Mouse (Mus musculus): ENCODE data around the gene Colgalt2. TPM values are rescaled to one million over a fixed set of nuclear protein-coding genes. Genes with fewer than 3 reads are reported as not detected.

Colgalt2 gene
- polyA plus RNA-seq, 1 experiment from 2014 or later = 0.37 TPM

- H3K4me1 ChIP-seq (ENCODE audit: control insufficient read depth, low read depth, low read length) = peaks cover 3% of the 10 kb centered on the region
- H3K36me3 ChIP-seq (ENCODE audit: control insufficient read depth, insufficient read depth) = peaks cover 2% of the 10 kb centered on the region; the same call in 1 of the 2 replicates
- no peak overlapping the region for H3K4me2 ChIP-seq (ENCODE audit: low read depth, low read length)
- WGBS (ENCODE audit: insufficient replicate concordance) = 61% methylated on average over 6 of the region's 6 CpGs
- ATAC-seq (ENCODE audit: low read depth) = no peak
- H3K27me3 ChIP-seq (ENCODE audit: control insufficient read depth, insufficient read depth, low read depth, low read length) = no peaks in the 10 kb centered on the region
- H3K9me3 ChIP-seq (replicated peaks; ENCODE audit: control insufficient read depth, low read length) = no peaks in the 10 kb centered on the region
- no peak overlapping the region for H3K27ac ChIP-seq (ENCODE audit: low read length)
- no peak overlapping the region for H3K4me3 ChIP-seq (ENCODE audit: low read depth, low read length)
- no peak overlapping the region for H3K9ac ChIP-seq (ENCODE audit: low read depth, low read length)
These were observed 128.6 kb downstream of the Colgalt2 start for GRCm38 (mm10) chr1:152528214-152528613.

- ATAC-seq (ENCODE audit: low read depth) = peak; percentile 31; the same call in 1 of the 2 replicates
- H3K27me3 ChIP-seq (ENCODE audit: control insufficient read depth, insufficient read depth, low read depth, low read length) = no peaks in the 10 kb centered on the region
- no peak overlapping the region for H3K4me2 ChIP-seq (ENCODE audit: low read depth, low read length)
- H3K4me3 ChIP-seq (ENCODE audit: low read depth, low read length) = no peak overlapping the region
- H3K9me3 ChIP-seq (replicated peaks; ENCODE audit: control insufficient read depth, low read length) = no peaks in the 10 kb centered on the region
- H3K27ac ChIP-seq (ENCODE audit: low read length) = no peak overlapping the region
- H3K4me1 ChIP-seq (ENCODE audit: control insufficient read depth, low read depth, low read length) = peaks cover 3% of the 10 kb centered on the region
- H3K36me3 ChIP-seq (ENCODE audit: control insufficient read depth, insufficient read depth) = peaks cover 2% of the 10 kb centered on the region; the same call in 1 of the 2 replicates
- H3K9ac ChIP-seq (ENCODE audit: low read depth, low read length) = no peak overlapping the region
- 21% methylated on average over 3 of the region's 3 CpGs for WGBS (ENCODE audit: insufficient replicate concordance)
These were observed 129.1 kb downstream of the Colgalt2 start for GRCm38 (mm10) chr1:152528778-152529177.

DNA sequence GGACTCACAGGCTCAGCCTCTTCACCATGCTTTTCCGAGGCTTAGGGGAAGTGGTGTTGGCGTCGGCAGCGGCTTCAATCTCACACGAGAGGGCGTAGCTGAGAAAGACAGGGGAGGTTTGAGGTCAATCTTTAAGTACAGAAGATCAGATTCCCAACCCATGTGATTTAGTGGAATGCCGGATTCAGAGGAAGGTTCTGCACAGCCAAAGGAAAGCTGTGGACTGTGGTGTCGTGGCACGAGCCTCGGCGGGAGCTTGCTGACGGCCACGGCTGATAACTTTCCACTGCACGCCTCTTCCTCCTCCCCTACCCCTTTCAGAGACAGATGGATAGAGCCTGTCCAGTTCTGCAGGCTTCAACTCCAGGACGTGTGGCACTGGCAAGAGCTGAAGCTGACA, 131.9 kb downstream of the Colgalt2 start:
- H3K27ac ChIP-seq (ENCODE audit: low read length) = no peak overlapping the region

DNA sequence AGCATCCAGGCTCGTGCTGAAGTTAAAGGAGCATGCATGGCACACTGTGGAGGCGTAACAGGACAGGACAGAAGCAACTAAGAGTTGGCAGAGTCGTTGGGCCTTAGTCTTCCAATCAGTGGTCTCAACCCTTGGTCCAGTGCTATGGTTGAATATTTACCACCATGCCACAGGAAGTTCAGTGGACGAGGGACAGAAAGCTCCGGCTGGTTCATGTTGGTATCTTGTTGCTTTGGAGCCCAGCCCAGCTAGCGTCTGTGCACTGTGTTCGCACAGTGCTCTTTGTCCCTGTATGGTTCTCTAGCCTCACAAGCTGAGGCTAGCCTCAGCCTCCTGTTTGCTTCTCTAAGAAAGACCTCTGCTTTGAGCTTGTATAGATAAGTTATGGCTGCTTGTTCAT, 134.9 kb downstream of the Colgalt2 start:
- ATAC-seq (ENCODE audit: low read depth) = no peak
- no peaks in the 10 kb centered on the region for H3K36me3 ChIP-seq (ENCODE audit: control insufficient read depth, insufficient read depth)
- H3K27me3 ChIP-seq (ENCODE audit: control insufficient read depth, insufficient read depth, low read depth, low read length) = no peaks in the 10 kb centered on the region
- WGBS (ENCODE audit: insufficient replicate concordance) = 67% methylated on average over 7 of the region's 7 CpGs
- H3K4me1 ChIP-seq (ENCODE audit: control insufficient read depth, low read depth, low read length) = no peaks in the 10 kb centered on the region; the same call in 1 of the 2 replicates
- no peak overlapping the region for H3K4me3 ChIP-seq (ENCODE audit: low read depth, low read length)
- H3K9me3 ChIP-seq (replicated peaks; ENCODE audit: control insufficient read depth, low read length) = no peaks in the 10 kb centered on the region
- no peak overlapping the region for H3K4me2 ChIP-seq (ENCODE audit: low read depth, low read length)
- no peak overlapping the region for H3K27ac ChIP-seq (ENCODE audit: low read length)
- no peak overlapping the region for H3K9ac ChIP-seq (ENCODE audit: low read depth, low read length)

More for the DNA sequence above, 131.9 kb downstream of the Colgalt2 start:
- H3K9ac ChIP-seq (ENCODE audit: low read depth, low read length) = no peak overlapping the region
- no peaks in the 10 kb centered on the region for H3K36me3 ChIP-seq (ENCODE audit: control insufficient read depth, insufficient read depth)
- ATAC-seq (ENCODE audit: low read depth) = no peak
- no peaks in the 10 kb centered on the region for H3K9me3 ChIP-seq (replicated peaks; ENCODE audit: control insufficient read depth, low read length)
- WGBS (ENCODE audit: insufficient replicate concordance) = 28% methylated on average over 15 of the region's 15 CpGs
- no peak overlapping the region for H3K4me2 ChIP-seq (ENCODE audit: low read depth, low read length)
- no peaks in the 10 kb centered on the region for H3K27me3 ChIP-seq (ENCODE audit: control insufficient read depth, insufficient read depth, low read depth, low read length)
- no peak overlapping the region for H3K4me3 ChIP-seq (ENCODE audit: low read depth, low read length)
- peaks cover 3% of the 10 kb centered on the region for H3K4me1 ChIP-seq (ENCODE audit: control insufficient read depth, low read depth, low read length)

DNA sequence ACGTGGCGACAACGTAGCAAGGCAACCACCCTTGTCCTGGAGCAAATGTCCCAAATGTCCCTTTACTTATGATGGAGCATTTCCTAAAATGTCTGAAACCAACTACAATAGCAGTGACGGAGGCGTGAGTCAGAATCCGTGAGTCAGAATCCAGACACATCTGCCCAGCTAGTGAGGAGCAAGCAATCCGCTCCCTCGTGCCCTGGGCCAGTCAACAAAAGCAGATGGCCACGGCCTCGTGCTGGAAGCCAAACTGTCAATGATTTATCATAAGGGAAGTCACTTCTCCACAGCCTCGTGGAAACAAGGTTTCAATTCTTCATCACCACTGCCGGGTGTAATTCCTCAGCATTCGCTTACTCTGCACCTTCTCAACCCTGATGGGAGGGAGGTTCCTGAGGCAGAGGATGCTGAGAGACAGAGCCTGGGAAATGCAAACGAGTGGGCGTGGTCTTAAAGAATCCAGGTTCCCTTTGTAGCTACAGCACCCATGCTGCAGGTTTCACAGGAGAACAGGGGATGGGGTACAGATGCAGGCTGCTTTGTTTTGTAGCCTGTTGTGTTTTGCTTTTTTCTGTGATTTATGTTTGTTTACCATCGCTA, 136.9 kb downstream of the Colgalt2 start:
- Histone ChIP-seq H3K9me3 (replicated peaks; ENCODE audit: control insufficient read depth, low read length) (no peaks in the 10 kb centered on the region), H3K4me2 (ENCODE audit: low read depth, low read length) (no peak overlapping the region), H3K36me3 (ENCODE audit: control insufficient read depth, insufficient read depth) (no peaks in the 10 kb centered on the region), H3K27me3 (ENCODE audit: control insufficient read depth, insufficient read depth, low read depth, low read length) (no peaks in the 10 kb centered on the region), H3K4me3 (ENCODE audit: low read depth, low read length) (no peak overlapping the region), H3K27ac (ENCODE audit: low read length) (no peak overlapping the region), H3K4me1 (ENCODE audit: control insufficient read depth, low read depth, low read length) (no peaks in the 10 kb centered on the region; the same call in 1 of the 2 replicates), H3K9ac (ENCODE audit: low read depth, low read length) (no peak overlapping the region)
- no peak for ATAC-seq (ENCODE audit: low read depth)
- 52% methylated on average over 16 of the region's 16 CpGs for WGBS (ENCODE audit: insufficient replicate concordance)

- H3K27ac ChIP-seq (ENCODE audit: low read length) = no peak overlapping the region
- H3K4me2 ChIP-seq (ENCODE audit: low read depth, low read length) = no peak overlapping the region
- no peaks in the 10 kb centered on the region for H3K27me3 ChIP-seq (ENCODE audit: control insufficient read depth, insufficient read depth, low read depth, low read length)
- H3K9me3 ChIP-seq (replicated peaks; ENCODE audit: control insufficient read depth, low read length) = no peaks in the 10 kb centered on the region
- no peaks in the 10 kb centered on the region; the same call in 1 of the 2 replicates for H3K4me1 ChIP-seq (ENCODE audit: control insufficient read depth, low read depth, low read length)
- no peaks in the 10 kb centered on the region for H3K36me3 ChIP-seq (ENCODE audit: control insufficient read depth, insufficient read depth)
- H3K9ac ChIP-seq (ENCODE audit: low read depth, low read length) = no peak overlapping the region
- ATAC-seq (ENCODE audit: low read depth) = no peak
- H3K4me3 ChIP-seq (ENCODE audit: low read depth, low read length) = no peak overlapping the region
- 77% methylated on average over 13 of the region's 13 CpGs for WGBS (ENCODE audit: insufficient replicate concordance)
These were observed 137.6 kb downstream of the Colgalt2 start for GRCm38 (mm10) chr1:152537186-152537585.

DNA sequence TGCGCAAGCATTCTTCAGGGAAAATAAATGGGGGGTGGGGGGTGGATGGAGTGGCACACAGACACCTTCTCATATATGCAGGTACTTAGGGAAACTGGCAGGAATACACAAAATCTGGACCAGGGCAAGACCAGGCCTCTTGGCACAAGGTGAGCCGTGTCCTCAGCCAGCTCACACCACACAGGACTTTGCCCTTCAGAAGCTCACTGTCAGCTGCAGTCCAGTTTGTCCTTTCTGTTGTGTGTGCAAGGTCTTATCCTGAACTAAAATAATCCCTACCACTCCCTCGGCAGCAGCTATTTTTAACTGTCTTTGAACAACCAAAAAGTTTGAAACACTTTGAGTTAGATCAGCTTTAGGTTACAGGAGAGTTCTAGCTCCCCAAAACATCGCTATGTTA, 139.2 kb downstream of the Colgalt2 start:
- peak; percentile 63; the same call in 1 of the 2 replicates for ATAC-seq (ENCODE audit: low read depth)
- no peak overlapping the region for H3K9ac ChIP-seq (ENCODE audit: low read depth, low read length)
- no peaks in the 10 kb centered on the region for H3K27me3 ChIP-seq (ENCODE audit: control insufficient read depth, insufficient read depth, low read depth, low read length)
- no peaks in the 10 kb centered on the region for H3K9me3 ChIP-seq (replicated peaks; ENCODE audit: control insufficient read depth, low read length)
- H3K4me3 ChIP-seq (ENCODE audit: low read depth, low read length) = no peak overlapping the region
- no peaks in the 10 kb centered on the region for H3K36me3 ChIP-seq (ENCODE audit: control insufficient read depth, insufficient read depth)
- H3K27ac ChIP-seq (ENCODE audit: low read length) = no peak overlapping the region
- H3K4me1 ChIP-seq (ENCODE audit: control insufficient read depth, low read depth, low read length) = no peaks in the 10 kb centered on the region; the same call in 1 of the 2 replicates
- WGBS (ENCODE audit: insufficient replicate concordance) = 56% methylated on average over 4 of the region's 4 CpGs
- no peak overlapping the region for H3K4me2 ChIP-seq (ENCODE audit: low read depth, low read length)

DNA sequence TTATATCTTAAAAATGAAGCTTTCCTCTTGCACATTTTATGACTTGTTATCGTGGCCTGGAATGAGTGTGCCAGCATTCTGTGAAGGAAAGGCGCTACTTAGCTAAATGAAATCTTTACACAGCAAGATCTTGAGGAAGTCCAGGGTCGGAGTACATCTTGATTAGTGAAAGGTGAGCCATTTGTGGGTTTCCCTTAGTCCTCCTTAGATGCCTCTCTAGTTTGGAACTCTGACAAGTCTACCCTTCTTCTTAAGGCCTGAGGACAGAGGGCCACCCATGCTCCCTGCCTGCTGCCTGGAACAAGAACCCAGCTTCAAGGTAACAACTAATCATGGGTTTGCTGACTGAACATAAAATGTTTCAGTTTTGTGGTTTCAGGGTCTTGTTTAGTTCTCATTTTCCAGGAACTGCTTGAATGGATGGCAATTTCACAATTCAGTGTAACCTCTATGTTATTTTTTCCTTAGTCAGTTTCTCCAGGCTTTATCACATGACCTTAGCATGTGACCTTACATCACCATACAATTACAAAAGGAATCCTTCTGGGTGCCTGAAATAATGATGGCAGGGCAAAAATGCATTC, 140.8 kb downstream of the Colgalt2 start:
- 55% methylated on average over 3 of the region's 3 CpGs for WGBS (ENCODE audit: insufficient replicate concordance)
- Histone ChIP-seq H3K4me1 (ENCODE audit: control insufficient read depth, low read depth, low read length) (no peaks in the 10 kb centered on the region; the same call in 1 of the 2 replicates), H3K4me3 (ENCODE audit: low read depth, low read length) (no peak overlapping the region), H3K4me2 (ENCODE audit: low read depth, low read length) (no peak overlapping the region), H3K27me3 (ENCODE audit: control insufficient read depth, insufficient read depth, low read depth, low read length) (no peaks in the 10 kb centered on the region), H3K36me3 (ENCODE audit: control insufficient read depth, insufficient read depth) (no peaks in the 10 kb centered on the region), H3K9ac (ENCODE audit: low read depth, low read length) (no peak overlapping the region), H3K27ac (ENCODE audit: low read length) (no peak overlapping the region), H3K9me3 (replicated peaks; ENCODE audit: control insufficient read depth, low read length) (no peaks in the 10 kb centered on the region)
- no peak for ATAC-seq (ENCODE audit: low read depth)

DNA sequence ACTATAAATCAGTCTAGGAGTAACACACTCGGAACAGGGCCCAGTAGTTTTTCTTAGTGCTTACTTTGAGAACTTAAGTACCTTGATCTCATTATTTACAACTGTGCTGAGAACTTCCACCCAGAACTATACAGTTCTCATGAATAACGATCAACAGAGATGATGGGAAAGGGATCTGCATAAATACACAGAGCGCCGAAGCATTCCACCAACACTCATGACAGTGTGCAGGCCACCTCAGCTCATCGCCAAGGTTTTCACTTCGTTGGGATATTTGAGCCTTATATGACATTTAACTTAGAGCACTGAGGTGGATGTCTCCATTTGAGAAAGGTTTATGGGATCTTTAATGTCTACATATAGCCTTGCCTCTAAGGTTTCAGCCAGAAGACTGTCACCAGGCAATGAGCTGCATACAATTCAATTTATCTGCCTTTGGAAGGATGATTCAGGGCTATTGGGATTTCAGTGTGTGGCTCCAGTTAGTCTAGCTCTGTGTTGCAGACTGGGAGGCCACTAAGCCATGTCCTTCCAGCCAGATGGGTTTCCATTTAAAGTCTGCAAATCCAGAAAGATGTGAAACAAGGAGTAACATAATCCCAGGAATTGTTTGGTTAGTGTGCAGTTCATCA, 143.2 kb downstream of the Colgalt2 start:
- no peak for ATAC-seq (ENCODE audit: low read depth)
- peaks cover 7% of the 10 kb centered on the region for H3K36me3 ChIP-seq (ENCODE audit: control insufficient read depth, insufficient read depth)
- no peaks in the 10 kb centered on the region for H3K9me3 ChIP-seq (replicated peaks; ENCODE audit: control insufficient read depth, low read length)
- H3K4me3 ChIP-seq (ENCODE audit: low read depth, low read length) = no peak overlapping the region
- WGBS (ENCODE audit: insufficient replicate concordance) = 68% methylated on average over 6 of the region's 6 CpGs
- no peak overlapping the region for H3K27ac ChIP-seq (ENCODE audit: low read length)
- H3K4me2 ChIP-seq (ENCODE audit: low read depth, low read length) = no peak overlapping the region
- H3K4me1 ChIP-seq (ENCODE audit: control insufficient read depth, low read depth, low read length) = no peaks in the 10 kb centered on the region; the same call in 1 of the 2 replicates
- no peak overlapping the region for H3K9ac ChIP-seq (ENCODE audit: low read depth, low read length)
- H3K27me3 ChIP-seq (ENCODE audit: control insufficient read depth, insufficient read depth, low read depth, low read length) = no peaks in the 10 kb centered on the region
